ENCODE assay signal across 31 mouse cellular contexts in genomic region chr1:61288185-61288584, GRCm38 (mm10).
"Had no signal": no experiment of that assay in that cellular context is flagged by ENCODE, and none has a peak within 500 bp of the region (broad histone marks: within the 10 kb centered on the region; RNA-seq: fewer than 3 reads in every experiment).

No protein-coding gene starts in this region.

- H3K27me3 ChIP-seq: limb, embryonic 12.5 days; limb, embryonic 15.5 days; liver, embryonic 12.5 days; liver, embryonic 13.5 days; liver, embryonic 15.5 days; lung, embryonic 15.5 days; midbrain, embryonic 12.5 days; midbrain, embryonic 13.5 days; midbrain, embryonic 15.5 days; neural tube, embryonic 12.5 days had no signal

- H3K36me3 ChIP-seq: limb, embryonic 12.5 days; limb, embryonic 13.5 days; limb, embryonic 15.5 days; liver, embryonic 12.5 days; liver, embryonic 13.5 days; liver, embryonic 15.5 days; lung, embryonic 15.5 days; midbrain, embryonic 10.5 days; midbrain, embryonic 12.5 days; midbrain, embryonic 13.5 days; midbrain, embryonic 15.5 days; neural tube, embryonic 12.5 days; neural tube, embryonic 13.5 days had no signal

- H3K9ac ChIP-seq: limb, embryonic 12.5 days; limb, embryonic 13.5 days; limb, embryonic 15.5 days; liver, embryonic 12.5 days; liver, embryonic 13.5 days; liver, embryonic 14.5 days; liver, embryonic 15.5 days; liver, postnatal 0 days; lung, embryonic 14.5 days; lung, embryonic 15.5 days; midbrain, embryonic 12.5 days; midbrain, embryonic 13.5 days; midbrain, embryonic 15.5 days; neural tube, embryonic 12.5 days; neural tube, embryonic 13.5 days had no signal

- ATAC-seq: liver, embryonic 12.5 days; liver, postnatal 0 days; lung, postnatal 0 days; midbrain, embryonic 13.5 days; midbrain, embryonic 15.5 days had no signal

- H3K4me1 ChIP-seq: limb, embryonic 15.5 days; liver, embryonic 12.5 days; liver, embryonic 13.5 days; liver, embryonic 15.5 days; lung, embryonic 15.5 days; megakaryocyte, embryonic 14.5 days; midbrain, embryonic 10.5 days; midbrain, embryonic 12.5 days; midbrain, embryonic 13.5 days; midbrain, embryonic 15.5 days; neural tube, embryonic 13.5 days had no signal

- H3K4me2 ChIP-seq: limb, embryonic 12.5 days; limb, embryonic 13.5 days; limb, embryonic 15.5 days; liver, embryonic 11.5 days; liver, embryonic 12.5 days; liver, embryonic 13.5 days; liver, embryonic 15.5 days; lung, embryonic 14.5 days; lung, embryonic 15.5 days; midbrain, embryonic 12.5 days; midbrain, embryonic 13.5 days; midbrain, embryonic 15.5 days; neural tube, embryonic 12.5 days; neural tube, embryonic 13.5 days had no signal

- DNase-seq: left cerebral cortex, postnatal 4 days; liver; liver, embryonic 13.5 days; liver, postnatal 0 days; lung, adult 18-20 months; lung, adult 2 months; lung, embryonic 14.5 days; lung, postnatal 10 days; lung, postnatal 14 days; lung, postnatal 36 days; lung, postnatal 4 days; midbrain, embryonic 14.5 days had no signal

- H3K4me3 ChIP-seq: limb, embryonic 10.5 days; limb, embryonic 12.5 days; limb, embryonic 13.5 days; limb, embryonic 15.5 days; liver, embryonic 12.5 days; liver, embryonic 13.5 days; liver, embryonic 15.5 days; lung, embryonic 15.5 days; megakaryocyte, embryonic 14.5 days; midbrain, embryonic 10.5 days; midbrain, embryonic 12.5 days; midbrain, embryonic 13.5 days; midbrain, embryonic 15.5 days; myocyte; neural tube, embryonic 12.5 days; neural tube, embryonic 13.5 days had no signal

- H3K27ac ChIP-seq: limb, embryonic 10.5 days; limb, embryonic 12.5 days; limb, embryonic 13.5 days; limb, embryonic 15.5 days; liver, embryonic 12.5 days; liver, embryonic 13.5 days; liver, embryonic 14.5 days; liver, embryonic 15.5 days; lung, embryonic 15.5 days; macrophage; midbrain, embryonic 10.5 days; midbrain, embryonic 12.5 days; midbrain, embryonic 13.5 days; midbrain, embryonic 15.5 days; neural tube, embryonic 12.5 days; neural tube, embryonic 13.5 days had no signal

- H3K9me3 ChIP-seq: limb, embryonic 10.5 days; limb, embryonic 15.5 days; liver, embryonic 12.5 days; liver, embryonic 13.5 days; liver, embryonic 15.5 days; lung, embryonic 15.5 days; midbrain, embryonic 10.5 days; midbrain, embryonic 12.5 days; midbrain, embryonic 13.5 days; midbrain, embryonic 15.5 days; neural tube, embryonic 12.5 days; neural tube, embryonic 13.5 days had no signal
